Mouse (Mus musculus): Measurements from ENCODE around the gene Lypd5. TPM values are rescaled to one million over a fixed set of nuclear protein-coding genes. Genes with fewer than 3 reads are reported as not detected.

Gene Lypd5
- polyA plus RNA-seq, 1 experiment from 2014 or later = not detected

Small RNA genes within 50 kb of the gene (microRNA-seq; reads per million reads assigned to microRNA genes)
- not detected for gene Gm27592 (ENCODE audit: borderline number of aligned reads)

Other genes starting within 250 kb of the Lypd5 start
- gene Zfp112, start 236.9 kb upstream of the Lypd5 start, polyA plus RNA-seq (2014; fragmentation: Nextera tagmentation; extraction: Ambion mirVana) = 3.2 and 3.8 TPM in 2 replicates
- gene Zfp235, start 215.0 kb upstream of the Lypd5 start, polyA plus RNA-seq (2014; fragmentation: Nextera tagmentation; extraction: Ambion mirVana) = 7.7 and 10.6 TPM in 2 replicates
- 3.3 and 3.9 TPM in 2 replicates for gene Zfp114, start 174.1 kb upstream of the Lypd5 start, polyA plus RNA-seq (2014; fragmentation: Nextera tagmentation; extraction: Ambion mirVana)
- gene Zfp111, start 137.8 kb upstream of the Lypd5 start, polyA plus RNA-seq (2014; fragmentation: Nextera tagmentation; extraction: Ambion mirVana) = 7.7 and 8.3 TPM in 2 replicates
- gene Zfp109, start 111.6 kb upstream of the Lypd5 start, polyA plus RNA-seq (2014; fragmentation: Nextera tagmentation; extraction: Ambion mirVana) = 3.6 and 3.9 TPM in 2 replicates
- 1.5 and 2.1 TPM in 2 replicates for gene Zfp108, start 94.4 kb upstream of the Lypd5 start, polyA plus RNA-seq (2014; fragmentation: Nextera tagmentation; extraction: Ambion mirVana)
- 5.8 and 7.3 TPM in 2 replicates for gene Zfp93, start 78.8 kb upstream of the Lypd5 start, polyA plus RNA-seq (2014; fragmentation: Nextera tagmentation; extraction: Ambion mirVana)
- 16.4 and 18.1 TPM in 2 replicates for gene Zfp61, start 48.0 kb upstream of the Lypd5 start, polyA plus RNA-seq (2014; fragmentation: Nextera tagmentation; extraction: Ambion mirVana)
- gene Zfp94, start 32.5 kb upstream of the Lypd5 start, polyA plus RNA-seq (2014; fragmentation: Nextera tagmentation; extraction: Ambion mirVana) = 4.6 and 6.1 TPM in 2 replicates
- gene Tescl, start 15.3 kb upstream of the Lypd5 start, polyA plus RNA-seq (2014; fragmentation: Nextera tagmentation; extraction: Ambion mirVana) = not detected in 2 replicates
- 9.9 and 11.2 TPM in 2 replicates for gene Kcnn4, start 21.1 kb downstream of the Lypd5 start, polyA plus RNA-seq (2014; fragmentation: Nextera tagmentation; extraction: Ambion mirVana)
- 17.5 and 21.2 TPM in 2 replicates for gene Smg9, start 50.4 kb downstream of the Lypd5 start, polyA plus RNA-seq (2014; fragmentation: Nextera tagmentation; extraction: Ambion mirVana)
- gene Irgc1, start 103.1 kb downstream of the Lypd5 start, polyA plus RNA-seq (2014; fragmentation: Nextera tagmentation; extraction: Ambion mirVana) = not detected in 2 replicates
- gene Plaur, start 113.3 kb downstream of the Lypd5 start, polyA plus RNA-seq (2014; fragmentation: Nextera tagmentation; extraction: Ambion mirVana) = 5.6 and 6.9 TPM in 2 replicates
- gene Cadm4, start 132.8 kb downstream of the Lypd5 start, polyA plus RNA-seq (2014; fragmentation: Nextera tagmentation; extraction: Ambion mirVana) = 0.20 and 0.23 TPM in 2 replicates
- 22.6 and 26.0 TPM in 2 replicates for gene Zfp428, start 157.8 kb downstream of the Lypd5 start, polyA plus RNA-seq (2014; fragmentation: Nextera tagmentation; extraction: Ambion mirVana)
- gene AC161166.1, start 163.3 kb downstream of the Lypd5 start, polyA plus RNA-seq (2014; fragmentation: Nextera tagmentation; extraction: Ambion mirVana) = 0.25 and 0.57 TPM in 2 replicates
- 4.1 and 6.1 TPM in 2 replicates for gene Irgq, start 181.5 kb downstream of the Lypd5 start, polyA plus RNA-seq (2014; fragmentation: Nextera tagmentation; extraction: Ambion mirVana)
- not detected in 2 replicates for gene Pinlyp, start 196.9 kb downstream of the Lypd5 start, polyA plus RNA-seq (2014; fragmentation: Nextera tagmentation; extraction: Ambion mirVana)
- gene Xrcc1, start 197.1 kb downstream of the Lypd5 start, polyA plus RNA-seq (2014; fragmentation: Nextera tagmentation; extraction: Ambion mirVana) = 69.8 and 76.6 TPM in 2 replicates
- 23.4 and 23.9 TPM in 2 replicates for gene Ethe1, start 238.3 kb downstream of the Lypd5 start, polyA plus RNA-seq (2014; fragmentation: Nextera tagmentation; extraction: Ambion mirVana)
- 0.42 and 0.44 TPM in 2 replicates for gene Zfp575, start 238.4 kb downstream of the Lypd5 start, polyA plus RNA-seq (2014; fragmentation: Nextera tagmentation; extraction: Ambion mirVana)